Mouse (Mus musculus) neural tube, embryonic 11.5 days (tissue): ENCODE measurements around the gene Suclg1. TPM values are rescaled to one million over a fixed set of nuclear protein-coding genes. Genes with fewer than 3 reads are reported as not detected.

ENCODE experiments used
- ATAC-seq: fragments of 200-750 bp; cut with Nextera tagmentation; 2 replicates; pipeline ENCODE4 v1.8.0; 2017; ENCODE audit warnings: moderate number of reproducible peaks, mild to moderate bottlenecking, moderate TSS enrichment, moderate library complexity; ENCODE audit not compliant: insufficient read depth, low FRiP score, low TSS enrichment
- DNase-seq: peaks from one replicate; pipeline ENCODE4 v3.0.0-alpha.2; 2015; ENCODE audit warnings: low spot score
- H3K27ac ChIP-seq: fragments of 300-500 bp; sonication (generic); 2 replicates; pipeline ENCODE4 v1.5.1; 2014; ENCODE audit warnings: low read depth, mild to moderate bottlenecking, low read length
- H3K27me3 ChIP-seq: fragments of 300-500 bp; sonication (generic); 2 replicates; pipeline ENCODE4 v1.6.1; 2014; ENCODE audit warnings: mild to moderate bottlenecking, low read length, mixed read lengths; ENCODE audit not compliant: control insufficient read depth, insufficient read depth
- H3K36me3 ChIP-seq: fragments of 300-500 bp; sonication (generic); 2 replicates; pipeline ENCODE4 v1.6.1; 2014; ENCODE audit warnings: mild to moderate bottlenecking, low read length, moderate library complexity, mixed read lengths; ENCODE audit not compliant: control insufficient read depth, insufficient read depth
- H3K4me1 ChIP-seq: fragments of 300-500 bp; sonication (generic); 2 replicates; pipeline ENCODE4 v1.6.1; 2014; ENCODE audit warnings: low read length, mixed read lengths; ENCODE audit not compliant: control insufficient read depth, insufficient read depth
- H3K4me2 ChIP-seq: fragments of 300-500 bp; sonication (generic); 2 replicates; pipeline ENCODE4 v1.6.1; 2014; ENCODE audit warnings: low read depth, mild to moderate bottlenecking, moderate library complexity
- H3K4me3 ChIP-seq: fragments of 300-500 bp; sonication (generic); 2 replicates; pipeline ENCODE4 v1.5.1; 2014; ENCODE audit warnings: low read depth, low read length
- H3K9ac ChIP-seq: fragments of 300-500 bp; sonication (generic); 2 replicates; pipeline ENCODE4 v1.6.1; 2014; ENCODE audit warnings: mild to moderate bottlenecking, low read length
- H3K9me3 ChIP-seq: fragments of 300-500 bp; sonication (generic); 2 replicates; pipeline ENCODE4 v1.6.1; 2016; ENCODE audit warnings: low read length; ENCODE audit not compliant: control insufficient read depth
- WGBS: fragments of 180-500 bp; shearing (Covaris S2); extraction: QIAGEN DNeasy Blood & Tissue Kit; methylation state at CpG from one replicate; pipeline ENCODE4 v1.1.7; 2014; 5-methylcytosine and 5-hydroxymethylcytosine counted together
- polyA plus RNA-seq: library from polyadenylated mRNA; unstranded; fragments of >200 nt; fragmentation: Nextera tagmentation; extraction: Ambion mirVana; gene quantifications from 2 replicates; pipeline ENCODE4 v1.2.1, GENCODE M21; 2014

Gene Suclg1
- polyA plus RNA-seq, 1 experiment from 2014 or later, result 159 TPM

DNA sequence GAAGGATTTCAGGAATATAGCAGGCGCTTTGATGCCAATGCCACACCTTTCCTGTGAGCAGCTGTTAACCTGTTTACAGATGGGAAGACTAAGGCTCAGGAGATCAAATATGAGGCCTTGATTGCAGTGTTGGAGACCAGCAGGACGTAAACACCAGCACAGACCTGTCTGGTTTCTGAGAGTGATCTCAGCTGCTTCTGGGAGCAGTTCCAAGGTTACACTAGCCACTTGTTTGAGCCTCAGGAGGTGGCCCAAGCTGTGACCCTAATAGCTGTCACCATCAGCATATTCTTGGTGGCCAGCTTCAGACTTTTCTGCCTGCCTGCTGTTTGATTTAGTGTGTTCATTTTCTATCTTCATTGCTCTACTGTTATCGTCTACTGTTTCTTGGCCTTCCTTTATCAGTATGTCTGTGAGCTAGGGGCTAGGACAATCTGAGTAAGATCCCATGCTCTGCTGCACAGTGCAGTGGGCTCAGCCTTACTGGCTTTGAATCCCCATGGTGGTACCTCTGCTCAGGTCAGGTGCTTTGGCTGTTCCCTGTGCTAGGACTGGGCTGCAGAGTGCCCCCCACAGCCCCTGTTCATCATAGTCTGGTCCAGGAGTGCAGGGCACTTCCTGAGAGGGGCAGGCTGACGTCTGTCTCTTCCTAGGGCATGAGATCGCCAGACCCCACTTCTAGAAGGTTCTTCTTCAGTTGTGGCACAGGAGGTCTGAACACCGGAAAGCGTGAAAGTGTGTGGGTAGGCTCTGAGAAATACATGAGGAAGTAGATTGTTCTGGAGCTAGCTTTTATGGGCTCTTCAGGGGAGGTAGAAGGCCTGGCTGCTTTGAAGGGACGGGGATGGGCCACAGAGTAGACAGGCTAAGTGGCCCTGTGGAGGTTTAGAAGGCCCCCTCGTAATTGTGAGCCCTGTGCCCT, 6.4 kb downstream of the Suclg1 start:
- no peaks in the 10 kb centered on the region; the same call in 1 of the 2 replicates for H3K36me3 ChIP-seq
- no peaks in the 10 kb centered on the region for H3K9me3 ChIP-seq
- H3K4me1 ChIP-seq, result peaks cover 3% of the 10 kb centered on the region; the same call in 1 of the 2 replicates
- no peak overlapping the region for H3K27ac ChIP-seq
- ATAC-seq (no peak), DNase-seq (no peak)
- H3K9ac ChIP-seq, result no peak overlapping the region
- H3K4me2 ChIP-seq, result no peak overlapping the region
- no peaks in the 10 kb centered on the region for H3K27me3 ChIP-seq
- WGBS, result 81% methylated on average over 9 of the region's 9 CpGs
- H3K4me3 ChIP-seq, result no peak overlapping the region

DNA sequence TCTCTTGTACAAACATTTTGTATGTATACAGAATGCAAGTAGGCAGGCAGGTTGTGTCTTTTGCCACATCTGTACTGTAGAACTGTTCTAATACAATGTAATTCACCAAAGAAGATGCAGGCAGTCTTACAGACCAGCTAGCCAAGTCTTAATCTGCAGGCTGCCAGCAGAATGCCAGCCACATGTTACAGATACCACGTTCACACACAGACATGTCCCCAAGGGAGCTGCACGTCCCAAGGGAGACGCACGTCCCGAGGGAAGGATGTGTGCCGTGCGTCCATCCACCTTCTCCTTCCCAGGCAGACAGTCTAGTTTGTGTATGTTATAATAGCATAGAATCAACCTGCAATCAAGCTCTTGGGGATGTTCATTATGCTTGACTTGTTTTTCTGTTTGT, 8.9 kb downstream of the Suclg1 start:
- Histone ChIP-seq H3K4me3 (no peak overlapping the region), H3K36me3 (no peaks in the 10 kb centered on the region; the same call in 1 of the 2 replicates), H3K27me3 (no peaks in the 10 kb centered on the region), H3K9me3 (no peaks in the 10 kb centered on the region), H3K4me2 (no peak overlapping the region), H3K4me1 (no peaks in the 10 kb centered on the region), H3K9ac (no peak overlapping the region), H3K27ac (no peak overlapping the region)
- DNase-seq (no peak), ATAC-seq (no peak)
- WGBS, result 93% methylated on average over 7 of the region's 7 CpGs

DNA sequence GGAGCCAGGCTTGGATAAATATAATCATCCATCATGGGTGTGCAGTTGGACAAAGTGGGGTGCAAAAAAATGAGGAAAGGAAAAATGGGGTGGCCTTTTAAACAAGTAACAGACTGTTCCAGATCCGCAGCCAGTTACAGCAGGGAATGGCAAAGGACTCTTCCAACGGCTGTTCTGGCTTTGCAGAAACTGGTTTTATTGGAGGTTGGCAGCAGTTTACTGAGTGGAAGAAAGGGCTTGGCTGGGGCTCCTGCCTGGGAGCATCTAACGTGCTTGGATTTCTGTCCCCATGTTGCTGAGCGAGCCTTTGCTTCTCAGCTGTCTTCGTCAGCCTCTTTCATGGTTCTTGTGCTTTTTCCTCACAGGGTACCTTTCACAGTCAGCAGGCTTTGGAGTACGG, 11.9 kb downstream of the Suclg1 start:
- ATAC-seq (no peak), DNase-seq (no peak)
- Histone ChIP-seq H3K4me3 (no peak overlapping the region), H3K9ac (no peak overlapping the region), H3K4me2 (no peak overlapping the region), H3K9me3 (no peaks in the 10 kb centered on the region), H3K36me3 (no peaks in the 10 kb centered on the region; the same call in 1 of the 2 replicates), H3K27me3 (no peaks in the 10 kb centered on the region), H3K27ac (no peak overlapping the region), H3K4me1 (no peaks in the 10 kb centered on the region)
- WGBS, result 89% methylated on average over 6 of the region's 6 CpGs

- Histone ChIP-seq H3K4me1 (no peaks in the 10 kb centered on the region), H3K27ac (no peak overlapping the region), H3K9me3 (no peaks in the 10 kb centered on the region), H3K36me3 (peaks cover 4% of the 10 kb centered on the region), H3K4me2 (no peak overlapping the region), H3K27me3 (no peaks in the 10 kb centered on the region), H3K4me3 (no peak overlapping the region), H3K9ac (no peak overlapping the region)
- DNase-seq (no peak), ATAC-seq (no peak)
- 76% methylated on average over 2 of the region's 2 CpGs for WGBS
Measured at GRCm38 (mm10) chr6:73264801-73265200, 16.6 kb downstream of the Suclg1 start.

- no peaks in the 10 kb centered on the region for H3K9me3 ChIP-seq
- peaks cover 16% of the 10 kb centered on the region for H3K36me3 ChIP-seq
- DNase-seq, result no peak
- H3K9ac ChIP-seq, result no peak overlapping the region
- no peak overlapping the region for H3K4me3 ChIP-seq
- no peaks in the 10 kb centered on the region for H3K4me1 ChIP-seq
- WGBS, result 90% methylated on average over 8 of the region's 8 CpGs
- no peak overlapping the region for H3K4me2 ChIP-seq
- no peaks in the 10 kb centered on the region for H3K27me3 ChIP-seq
- H3K27ac ChIP-seq, result no peak overlapping the region
- ATAC-seq, result no peak
Measured at GRCm38 (mm10) chr6:73267738-73268311, 19.6 kb downstream of the Suclg1 start.

GRCm38 (mm10) chr6:73269374-73269773, 21.2 kb downstream of the Suclg1 start:
- Histone ChIP-seq H3K4me2 (no peak overlapping the region), H3K27me3 (no peaks in the 10 kb centered on the region), H3K4me3 (no peak overlapping the region), H3K4me1 (no peaks in the 10 kb centered on the region), H3K9ac (no peak overlapping the region), H3K27ac (no peak overlapping the region), H3K36me3 (peaks cover 19% of the 10 kb centered on the region), H3K9me3 (no peaks in the 10 kb centered on the region)
- 94% methylated on average over 3 of the region's 3 CpGs for WGBS
- no peak for DNase-seq
- ATAC-seq, result no peak

DNA sequence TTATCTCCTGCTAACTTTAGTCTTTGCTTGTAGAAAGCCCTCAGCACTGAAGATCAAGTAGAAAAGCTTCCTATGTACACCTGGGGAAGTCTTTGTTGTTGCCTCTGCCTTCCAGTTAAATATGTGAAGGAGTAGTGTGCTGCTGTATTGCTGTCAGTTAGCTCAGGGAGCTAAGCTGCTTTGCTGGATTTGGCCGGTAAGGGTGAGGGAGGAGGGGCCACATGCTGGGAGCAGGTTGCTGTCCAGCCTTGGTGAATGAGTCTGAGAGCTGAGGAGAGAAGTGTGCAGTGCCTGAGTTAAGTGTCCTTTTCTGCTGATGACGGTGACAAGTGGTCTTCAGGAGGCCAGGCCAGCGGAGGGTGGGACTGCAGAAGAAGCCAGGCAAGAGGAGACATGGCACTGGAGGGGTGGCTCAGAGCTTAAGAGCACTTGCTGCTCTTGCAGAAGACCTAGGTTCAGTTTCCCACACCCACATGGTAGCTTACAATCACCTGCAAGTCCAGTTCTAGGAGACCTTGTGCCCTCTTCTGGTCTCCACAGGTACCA, 23.4 kb downstream of the Suclg1 start:
- WGBS, result 93% methylated on average over 3 of the region's 3 CpGs
- Histone ChIP-seq H3K27me3 (no peaks in the 10 kb centered on the region), H3K27ac (no peak overlapping the region), H3K4me2 (no peak overlapping the region), H3K4me3 (no peak overlapping the region), H3K9ac (no peak overlapping the region; the same call in 1 of the 2 replicates), H3K36me3 (peaks cover 30% of the 10 kb centered on the region), H3K9me3 (no peaks in the 10 kb centered on the region), H3K4me1 (no peaks in the 10 kb centered on the region)
- ATAC-seq (no peak), DNase-seq (no peak)

- Histone ChIP-seq H3K27me3 (no peaks in the 10 kb centered on the region), H3K4me3 (no peak overlapping the region), H3K9ac (no peak overlapping the region), H3K9me3 (no peaks in the 10 kb centered on the region), H3K4me1 (no peaks in the 10 kb centered on the region), H3K27ac (no peak overlapping the region), H3K4me2 (no peak overlapping the region), H3K36me3 (peaks cover 29% of the 10 kb centered on the region)
- DNase-seq, result no peak
- 90% methylated on average over 5 of the region's 5 CpGs for WGBS
- no peak for ATAC-seq
Measured at GRCm38 (mm10) chr6:73275002-73275401, 26.8 kb downstream of the Suclg1 start.
